Mouse (Mus musculus) spleen, adult 12 weeks (tissue): Measurements from ENCODE around the gene Cab39.

Experiments used
- DNase-seq: peaks from one replicate; pipeline ENCODE4 v3.0.0; 2022; ENCODE audit warnings: low spot score

The Cab39 gene

GRCm38 (mm10) chr1:85900521-85901333 lies 107.5 kb downstream of the Cab39 start:
- DNase-seq, result no peak
